Mouse (Mus musculus): ENCODE measurements at regions not wholly inside any gene's neighbourhood (a gene's known extent, or its start where the extent isn't known, plus 50 kb on each side); places are given as distances from the start of the nearest gene placed in this dataset.
A peak's percentile ranks its signal among the peaks of the same experiment; 100 is the strongest.

GRCm38 (mm10) chr13:102031416-102031815 lies 263.4 kb upstream of the Pik3r1 start:
- no peak for DNase-seq

- DNase-seq: no peak
These were observed 266.5 kb upstream of the Pik3r1 start for GRCm38 (mm10) chr13:102034484-102034883.

GRCm38 (mm10) chr13:102036001-102036400 lies 268.0 kb upstream of the Pik3r1 start:
- no peak for DNase-seq

- DNase-seq: peak; percentile 55
These were observed 269.0 kb upstream of the Pik3r1 start for GRCm38 (mm10) chr13:102036819-102037624.

GRCm38 (mm10) chr13:102060213-102060612 lies 292.2 kb upstream of the Pik3r1 start:
- DNase-seq: no peak

GRCm38 (mm10) chr13:102064590-102065273 lies 296.7 kb upstream of the Pik3r1 start:
- DNase-seq: no peak

- DNase-seq: no peak
These were observed 297.2 kb upstream of the Pik3r1 start for GRCm38 (mm10) chr13:102065274-102065640.

- no peak for DNase-seq
These were observed 297.8 kb upstream of the Pik3r1 start for GRCm38 (mm10) chr13:102065796-102066195.

GRCm38 (mm10) chr13:102070740-102071139 lies 302.7 kb upstream of the Pik3r1 start:
- no peak for DNase-seq

- no peak for DNase-seq
These were observed 304.3 kb upstream of the Pik3r1 start for GRCm38 (mm10) chr13:102072366-102072765.

GRCm38 (mm10) chr13:102087766-102088165 lies 319.7 kb upstream of the Pik3r1 start:
- DNase-seq: no peak

GRCm38 (mm10) chr13:102089551-102089950 lies 321.5 kb upstream of the Pik3r1 start:
- DNase-seq: no peak

GRCm38 (mm10) chr13:102094193-102094592 lies 326.2 kb upstream of the Pik3r1 start:
- DNase-seq: no peak

- no peak for DNase-seq
These were observed 335.1 kb upstream of the Pik3r1 start for GRCm38 (mm10) chr13:102103161-102103560.

- no peak for DNase-seq
These were observed 338.2 kb upstream of the Pik3r1 start for GRCm38 (mm10) chr13:102106188-102106587.

GRCm38 (mm10) chr13:102108204-102108603 lies 340.2 kb upstream of the Pik3r1 start:
- DNase-seq: no peak

GRCm38 (mm10) chr13:102108916-102109315 lies 340.9 kb upstream of the Pik3r1 start:
- peak; percentile 11 for DNase-seq

- no peak for DNase-seq
These were observed 345.9 kb upstream of the Pik3r1 start for GRCm38 (mm10) chr13:102113941-102114340.

GRCm38 (mm10) chr13:102122341-102122740 lies 354.3 kb upstream of the Pik3r1 start:
- DNase-seq: no peak

- DNase-seq: no peak
These were observed 360.0 kb upstream of the Pik3r1 start for GRCm38 (mm10) chr13:102127933-102128430.

- DNase-seq: no peak
These were observed 363.4 kb upstream of the Pik3r1 start for GRCm38 (mm10) chr13:102131459-102131858.

GRCm38 (mm10) chr13:102132154-102132553 lies 364.1 kb upstream of the Pik3r1 start:
- peak; percentile 78 for DNase-seq

- peak; percentile 27 for DNase-seq
These were observed 364.7 kb upstream of the Pik3r1 start for GRCm38 (mm10) chr13:102132696-102133095.

GRCm38 (mm10) chr13:102135210-102135609 lies 367.2 kb upstream of the Pik3r1 start:
- DNase-seq: no peak

All from retina, postnatal 1 day (tissue).